ENCODE assay signal across 10 mouse cellular contexts in the genomic region with DNA sequence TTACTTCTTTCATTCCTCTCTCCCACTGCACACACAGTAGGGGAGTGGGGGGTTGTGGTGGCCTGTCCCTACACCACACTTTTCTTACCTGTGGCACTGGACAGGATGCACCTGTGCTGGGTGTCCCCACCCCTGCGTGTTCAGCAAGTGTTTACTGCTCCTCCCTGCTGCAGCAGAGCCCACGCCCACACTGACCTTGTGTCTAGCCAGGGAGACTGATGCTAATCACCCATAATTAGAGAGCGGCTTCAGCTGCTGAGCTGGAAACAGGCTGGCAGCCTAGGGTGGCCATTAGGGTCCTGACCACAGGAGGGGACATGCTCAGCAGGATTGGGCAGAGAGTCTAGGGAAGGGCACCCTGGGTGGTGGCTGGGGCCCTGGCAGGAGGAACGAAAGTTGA. TPM values are rescaled to one million over a fixed set of nuclear protein-coding genes. Genes with fewer than 3 reads are reported as not detected.
DNase-seq lines count a peak whose midpoint lies in the region; ATAC-seq and TF ChIP-seq lines count a peak whose summit lies in the region.
"Had no signal": no experiment of that assay in that cellular context is flagged by ENCODE, and none has a peak within 500 bp of the region (broad histone marks: within the 10 kb centered on the region; RNA-seq: fewer than 3 reads in every experiment).

No protein-coding gene starts in this region.

- H3K9ac ChIP-seq in forebrain, embryonic 12.5 days: peak overlapping the region; percentile 65; the same call in 1 of the 2 replicates
- no peak overlapping the region for H3K9ac ChIP-seq in forebrain, embryonic 15.5 days (replicated peaks)
- 0 out of 2 replicates have a peak overlapping the region, but pooled peaks have one; percentile 13 for H3K9ac ChIP-seq in stomach, postnatal 0 days (ENCODE audit: low read length)

- H3K4me1 ChIP-seq in forebrain, embryonic 12.5 days: peaks cover 19% of the 10 kb centered on the region
- peaks cover 21% of the 10 kb centered on the region for H3K4me1 ChIP-seq in forebrain, embryonic 15.5 days
- H3K4me1 ChIP-seq in thymus, adult 2 months (replicated peaks; ENCODE audit: control insufficient read depth, insufficient read depth, low read length): peaks cover 30% of the 10 kb centered on the region
- H3K4me1 ChIP-seq in stomach, postnatal 0 days (replicated peaks; ENCODE audit: control insufficient read depth, insufficient read depth): peaks cover 5% of the 10 kb centered on the region; the same call in 1 of the 2 replicates

- no peaks in the 10 kb centered on the region for H3K27me3 ChIP-seq in forebrain, embryonic 12.5 days
- H3K27me3 ChIP-seq in forebrain, embryonic 15.5 days: no peaks in the 10 kb centered on the region
- no peaks in the 10 kb centered on the region for H3K27me3 ChIP-seq in thymus, adult 2 months (ENCODE audit: control insufficient read depth, insufficient read depth, low read length)
- no peaks in the 10 kb centered on the region for H3K27me3 ChIP-seq in stomach, postnatal 0 days (ENCODE audit: control insufficient read depth, insufficient read depth, low read length)
- H3K27me3 ChIP-seq: Patski had no signal

- peak overlapping the region; percentile 65 for H3K4me2 ChIP-seq in forebrain, embryonic 12.5 days
- H3K4me2 ChIP-seq in forebrain, embryonic 15.5 days (replicated peaks): no peak overlapping the region
- H3K4me2 ChIP-seq in stomach, postnatal 0 days (replicated peaks; ENCODE audit: low read depth): no peak overlapping the region

- H3K9me3 ChIP-seq in forebrain, embryonic 12.5 days: no peaks in the 10 kb centered on the region
- H3K9me3 ChIP-seq in forebrain, embryonic 15.5 days: no peaks in the 10 kb centered on the region
- no peaks in the 10 kb centered on the region for H3K9me3 ChIP-seq in stomach, postnatal 0 days (ENCODE audit: control insufficient read depth, low read length)

- DNase-seq in thymus, adult 2 months: no peak
- no peak for DNase-seq in thymus, postnatal 10 days (ENCODE audit: low spot score in 2 of 2)
- DNase-seq in kidney, postnatal 10 days: peak; percentile 36
- DNase-seq in stomach, postnatal 0 days (ENCODE audit: low spot score): no peak
- no peak for DNase-seq in frontal cortex, postnatal 25 days (ENCODE audit: low spot score in 2 of 2)

- no peak overlapping the region for H3K4me3 ChIP-seq in forebrain, embryonic 12.5 days (replicated peaks)
- no peak overlapping the region for H3K4me3 ChIP-seq in forebrain, embryonic 15.5 days
- no peak overlapping the region for H3K4me3 ChIP-seq in thymus, adult 2 months (ENCODE audit: control insufficient read depth, insufficient read depth, low read length)
- no peak overlapping the region for H3K4me3 ChIP-seq in stomach, postnatal 0 days (ENCODE audit: low read depth, low read length)

- TF ChIP-seq POLR2A in thymus, adult 2 months (IDR thresholded peaks at IDR 0.05; ENCODE audit: control insufficient read depth, extremely low read depth, insufficient read depth, low read length, poor library complexity): no peak

- no peak overlapping the region for H3K27ac ChIP-seq in forebrain, embryonic 12.5 days
- H3K27ac ChIP-seq in forebrain, embryonic 15.5 days (replicated peaks): no peak overlapping the region
- peak overlapping the region; percentile 81 for H3K27ac ChIP-seq in thymus, adult 2 months (ENCODE audit: control insufficient read depth, insufficient read depth, low read length)
- H3K27ac ChIP-seq in stomach, postnatal 0 days (replicated peaks): peak overlapping the region; percentile 96

- 0 out of 2 replicates have a peak, but pooled peaks have one; percentile 12 for TF ChIP-seq CTCF in thymus, adult 2 months (IDR thresholded peaks at IDR 0.05; ENCODE audit: borderline replicate concordance, control insufficient read depth, extremely low read depth, insufficient read depth, low read length, poor library complexity)
- TF ChIP-seq CTCF in stomach, postnatal 0 days (IDR thresholded peaks at IDR 0.05; ENCODE audit: low read depth): no peak

- 86% methylated on average over 4 of the region's 4 CpGs for WGBS in forebrain, embryonic 12.5 days
- WGBS in forebrain, embryonic 15.5 days: 80% methylated on average over 4 of the region's 4 CpGs
- 50% methylated on average over 4 of the region's 4 CpGs for WGBS in thymus, adult 2 months
- 60% methylated on average over 4 of the region's 4 CpGs for WGBS in stomach, postnatal 0 days

- TF ChIP-seq EP300 in stomach, postnatal 0 days (optimal IDR thresholded peaks at IDR 0.05): no peak

- peaks cover 31% of the 10 kb centered on the region for H3K36me3 ChIP-seq in forebrain, embryonic 12.5 days (replicated peaks)
- H3K36me3 ChIP-seq in forebrain, embryonic 15.5 days: peaks cover 12% of the 10 kb centered on the region
- 0 out of 2 replicates have a peak, but pooled peaks cover 3% of the 10 kb centered on the region for H3K36me3 ChIP-seq in thymus, adult 2 months (ENCODE audit: control insufficient read depth, insufficient read depth, low read length)
- 0 out of 2 replicates have a peak, but pooled peaks cover 3% of the 10 kb centered on the region for H3K36me3 ChIP-seq in stomach, postnatal 0 days (ENCODE audit: control insufficient read depth, insufficient read depth, low read length)

- no peak for ATAC-seq in forebrain, embryonic 12.5 days (ENCODE audit: low FRiP score)
- ATAC-seq in forebrain, embryonic 15.5 days (replicated peaks): no peak
- no peak for ATAC-seq in stomach, postnatal 0 days (ENCODE audit: low FRiP score, low TSS enrichment)
- ATAC-seq in granulocyte monocyte progenitor cell, adult 5-6 weeks (replicated peaks; ENCODE audit: poor library complexity, severe bottlenecking): no peak
- ATAC-seq: Patski had no signal

RNA-seq across cellular contexts. Expression of a gene that starts 1.7 kb away (rescaled TPM):
- 259 and 275 TPM in 2 replicates for polyA plus RNA-seq in forebrain, embryonic 12.5 days (2016; fragmentation: Nextera tagmentation; extraction: Ambion mirVana)
- polyA plus RNA-seq in forebrain, embryonic 15.5 days (2015; fragmentation: Nextera tagmentation; extraction: Ambion mirVana): 211 and 228 TPM in 2 replicates
- 192 and 199 TPM in 2 replicates for polyA plus RNA-seq in thymus, adult 2 months (2012; rRNA removed)
- 141 and 147 TPM in 2 replicates for polyA plus RNA-seq in stomach, postnatal 0 days (2015; fragmentation: Nextera tagmentation; extraction: Ambion mirVana)
- total RNA-seq in granulocyte monocyte progenitor cell, adult 5-6 weeks (2014; fragmentation: Nextera tagmentation): 187 and 226 TPM in 2 replicates
- total RNA-seq in granulocyte monocyte progenitor cell, adult 5-6 weeks (2017): 247 and 312 TPM in 2 replicates

RNA-seq across cellular contexts. Expression of a gene that starts 14.5 kb away (rescaled TPM):
- 69.3 and 70.4 TPM in 2 replicates for polyA plus RNA-seq in forebrain, embryonic 12.5 days (2016; fragmentation: Nextera tagmentation; extraction: Ambion mirVana)
- polyA plus RNA-seq in forebrain, embryonic 15.5 days (2015; fragmentation: Nextera tagmentation; extraction: Ambion mirVana): 63.6 and 70.2 TPM in 2 replicates
- 40.7 and 41.9 TPM in 2 replicates for polyA plus RNA-seq in thymus, adult 2 months (2012; rRNA removed)
- polyA plus RNA-seq in stomach, postnatal 0 days (2015; fragmentation: Nextera tagmentation; extraction: Ambion mirVana): 23.3 and 25.2 TPM in 2 replicates
- total RNA-seq in granulocyte monocyte progenitor cell, adult 5-6 weeks (2014; fragmentation: Nextera tagmentation): 8.5 and 31.0 TPM in 2 replicates
- total RNA-seq in granulocyte monocyte progenitor cell, adult 5-6 weeks (2017): 6.5 and 6.9 TPM in 2 replicates

RNA-seq across cellular contexts. Expression of a gene that starts 24.0 kb away (rescaled TPM):
- 153 and 165 TPM in 2 replicates for polyA plus RNA-seq in forebrain, embryonic 12.5 days (2016; fragmentation: Nextera tagmentation; extraction: Ambion mirVana)
- polyA plus RNA-seq in forebrain, embryonic 15.5 days (2015; fragmentation: Nextera tagmentation; extraction: Ambion mirVana): 89.0 and 96.0 TPM in 2 replicates
- 540 and 792 TPM in 2 replicates for polyA plus RNA-seq in thymus, adult 2 months (2012; rRNA removed)
- 78.3 and 108 TPM in 2 replicates for polyA plus RNA-seq in stomach, postnatal 0 days (2015; fragmentation: Nextera tagmentation; extraction: Ambion mirVana)
- total RNA-seq in granulocyte monocyte progenitor cell, adult 5-6 weeks (2014; fragmentation: Nextera tagmentation): 7.7 and 12.3 TPM in 2 replicates
- 24.6 and 27.0 TPM in 2 replicates for total RNA-seq in granulocyte monocyte progenitor cell, adult 5-6 weeks (2017)

RNA-seq across cellular contexts. Expression of a gene that starts 28.5 kb away (rescaled TPM):
- polyA plus RNA-seq in forebrain, embryonic 12.5 days (2016; fragmentation: Nextera tagmentation; extraction: Ambion mirVana): 0.04 and 0.10 TPM in 2 replicates
- polyA plus RNA-seq in forebrain, embryonic 15.5 days (2015; fragmentation: Nextera tagmentation; extraction: Ambion mirVana): 0.13 and 0.14 TPM in 2 replicates
- 0.19 and 0.28 TPM in 2 replicates for polyA plus RNA-seq in thymus, adult 2 months (2012; rRNA removed)
- polyA plus RNA-seq in stomach, postnatal 0 days (2015; fragmentation: Nextera tagmentation; extraction: Ambion mirVana): 0.05 TPM in 1 of 2 replicates, not detected in the other
- not detected in 2 replicates for total RNA-seq in granulocyte monocyte progenitor cell, adult 5-6 weeks (2014; fragmentation: Nextera tagmentation)
- not detected in 2 replicates for total RNA-seq in granulocyte monocyte progenitor cell, adult 5-6 weeks (2017)
- polyA plus RNA-seq: heart, embryonic 14.5 days had no signal

RNA-seq across cellular contexts. Expression of a gene that starts 42.5 kb away (rescaled TPM):
- 0.14 TPM in 1 of 2 replicates, not detected in the other for polyA plus RNA-seq in forebrain, embryonic 12.5 days (2016; fragmentation: Nextera tagmentation; extraction: Ambion mirVana)
- polyA plus RNA-seq in forebrain, embryonic 15.5 days (2015; fragmentation: Nextera tagmentation; extraction: Ambion mirVana): not detected in 2 replicates
- polyA plus RNA-seq in thymus, adult 2 months (2012; rRNA removed): 6.7 and 7.5 TPM in 2 replicates
- polyA plus RNA-seq in stomach, postnatal 0 days (2015; fragmentation: Nextera tagmentation; extraction: Ambion mirVana): 0.30 and 0.33 TPM in 2 replicates
- total RNA-seq in granulocyte monocyte progenitor cell, adult 5-6 weeks (2014; fragmentation: Nextera tagmentation): not detected in 2 replicates
- total RNA-seq in granulocyte monocyte progenitor cell, adult 5-6 weeks (2017): 0.67 TPM in 1 of 2 replicates, not detected in the other

Comparison
In these comparisons a context has a peak if more than half of its experiments do, and no peak if none do; other contexts are left out.
1. H3K27ac ChIP-seq: peak in thymus, adult 2 months (single experiment) and stomach, postnatal 0 days (single experiment); none in forebrain, embryonic 12.5 days (single experiment) and forebrain, embryonic 15.5 days (single experiment).